Mouse (Mus musculus) monocyte, adult 59 days (primary cell): ENCODE data around the gene Lamp1. TPM values are rescaled to one million over a fixed set of nuclear protein-coding genes. Genes with fewer than 3 reads are reported as not detected.

Experiments
- total RNA-seq, 2 experiments: library from RNA; stranded (reverse); gene quantifications; one replicate each; pipeline ENCODE4 v1.2.4; 2023

The Lamp1 gene
- 100 to 1,000 TPM; 702 to 772 TPM for total RNA-seq

GRCm38 (mm10) chr8:13158718-13159376, at the start of gene Lamp1:
Gene Lamp1 (plus strand): TSS chr8:13159161.

DNA sequence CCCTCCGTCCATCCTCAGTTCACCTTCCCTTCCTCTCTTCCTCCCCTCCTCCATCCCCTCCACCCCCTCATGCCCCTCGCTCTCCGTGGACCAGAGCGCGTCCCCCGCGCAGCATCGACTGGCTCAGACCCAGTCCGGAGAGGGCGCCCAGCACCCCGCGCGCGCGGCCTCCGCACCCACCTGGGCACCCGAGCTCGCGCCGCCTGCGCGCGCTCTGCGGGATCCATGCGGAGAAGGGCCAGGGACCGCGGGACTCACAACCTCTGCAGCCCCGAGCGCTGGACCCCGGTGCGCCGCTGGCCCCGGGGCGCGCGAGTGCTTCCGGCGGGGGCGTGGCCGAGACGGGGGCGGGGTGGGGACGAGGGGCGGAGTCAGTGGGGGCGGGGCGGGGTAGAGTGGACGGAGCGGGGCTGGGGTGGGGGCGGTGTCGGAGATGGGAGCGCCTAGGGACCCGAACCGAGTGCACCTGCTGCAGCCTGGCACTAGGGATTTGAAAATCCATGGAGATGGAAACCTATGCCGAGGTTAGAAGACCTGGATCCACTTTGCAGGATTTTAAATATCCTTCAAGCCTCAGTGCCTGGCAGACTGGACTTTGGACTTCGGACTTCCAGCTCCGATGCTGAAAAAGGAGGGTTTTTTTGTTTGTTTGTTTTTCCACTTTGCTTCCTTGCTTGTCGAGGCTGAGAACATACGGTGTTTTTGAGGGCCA, 41.5 kb downstream of the Lamp1 start, which contains the start of gene Grtp1:
TSS of gene Grtp1 (minus strand) at position 320 of the 712 bp plus-strand sequence.

Other genes starting within 250 kb of the Lamp1 start
- gene F7, start 133.1 kb upstream of the Lamp1 start, total RNA-seq, result 1 to 10 TPM; 1.8 to 2.7 TPM
- gene F10, start 121.9 kb upstream of the Lamp1 start, total RNA-seq, result 10 to 100 TPM; 69.0 to 89.1 TPM
- gene Proz, start 98.2 kb upstream of the Lamp1 start, total RNA-seq, result under 1 TPM in 1 of 2 experiments, not detected in 1; 0.29 TPM
- 10 to 100 TPM; 24.9 to 28.8 TPM for gene Pcid2, start 53.7 kb upstream of the Lamp1 start, total RNA-seq
- 10 to 100 TPM; 38.7 to 49.9 TPM for gene Cul4a, start 53.5 kb upstream of the Lamp1 start, total RNA-seq
- not detected for gene Grtp1, start 41.5 kb downstream of the Lamp1 start, total RNA-seq
- gene Adprhl1, start 95.0 kb downstream of the Lamp1 start, total RNA-seq, result not detected
- 10 to 100 TPM; 12.9 to 18.5 TPM for gene Dcun1d2, start 129.0 kb downstream of the Lamp1 start, total RNA-seq
- gene Tmco3, start 129.0 kb downstream of the Lamp1 start, total RNA-seq, result 10 to 100 TPM; 26.8 to 29.1 TPM
- 10 to 100 TPM; 33.9 to 34.6 TPM for gene Tfdp1, start 179.6 kb downstream of the Lamp1 start, total RNA-seq
- gene Atp4b, start 237.7 kb downstream of the Lamp1 start, total RNA-seq, result not detected
- not detected for gene Grk1, start 245.9 kb downstream of the Lamp1 start, total RNA-seq